ENCODE assay signal across 10 mouse cellular contexts in the genomic region with DNA sequence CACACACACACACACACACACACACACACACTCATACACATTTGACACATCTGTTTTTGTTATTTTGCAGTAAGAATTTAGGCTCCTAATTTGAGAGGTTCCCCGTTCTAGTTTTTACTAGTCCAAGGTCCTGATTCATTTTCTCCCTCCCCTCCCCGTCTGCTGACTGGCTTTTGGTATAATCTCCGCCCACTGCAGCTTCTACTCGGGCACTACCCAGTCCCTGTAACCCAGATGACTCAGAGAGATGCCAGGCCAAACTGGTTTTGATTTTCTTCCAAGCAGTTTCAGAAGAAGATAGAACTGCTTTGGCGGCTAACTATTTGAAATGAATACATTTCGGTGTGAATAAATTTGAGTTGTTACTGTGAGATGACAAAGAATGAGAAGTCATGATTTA.
DNase-seq lines count a peak whose midpoint lies in the region; ATAC-seq and TF ChIP-seq lines count a peak whose summit lies in the region.
"Had no signal": no experiment of that assay in that cellular context is flagged by ENCODE, and none has a peak within 500 bp of the region (broad histone marks: within the 10 kb centered on the region; RNA-seq: fewer than 3 reads in every experiment).

No protein-coding gene starts in this region.

- H3K9ac ChIP-seq in kidney, postnatal 0 days (ENCODE audit: low read depth, low read length), result no peak overlapping the region
- H3K9ac ChIP-seq in kidney, embryonic 15.5 days, result no peak overlapping the region
- H3K9ac ChIP-seq: hindbrain, embryonic 14.5 days; lung, embryonic 14.5 days had no signal

- H3K27ac ChIP-seq in kidney, postnatal 0 days, result peak overlapping the region; percentile 54; the same call in 1 of the 2 replicates
- H3K27ac ChIP-seq in kidney, embryonic 15.5 days, result no peak overlapping the region
- H3K27ac ChIP-seq: hindbrain, embryonic 14.5 days had no signal

- WGBS in kidney, postnatal 0 days, result 52% methylated on average over 6 of the region's 6 CpGs
- WGBS in kidney, embryonic 15.5 days, result 61% methylated on average over 6 of the region's 6 CpGs

- DNase-seq in kidney, postnatal 0 days (ENCODE audit: low spot score), result peak; percentile 27
- peak; percentile 72 for DNase-seq in NIH3T3 (ENCODE audit: low read depth)
- peak; percentile 64 for DNase-seq in cerebellum, adult 11-12 months
- peak; percentile 7 to 21 for DNase-seq in kidney, postnatal 36 days
- no peak for DNase-seq in frontal cortex, postnatal 25 days (ENCODE audit: low spot score in 2 of 2)
- no peak for DNase-seq in c-Kit-positive CD71-positive TER-119-positive erythroid progenitor cells, embryonic 14.5 days (ENCODE audit: low spot score)
- DNase-seq in retina, embryonic 14.5 days (ENCODE audit: low spot score), result no peak
- DNase-seq: lung, embryonic 14.5 days had no signal

- no peak; the same call in 1 of the 2 replicates for ATAC-seq in kidney, postnatal 0 days (replicated peaks; ENCODE audit: low FRiP score, low read depth)
- no peak for ATAC-seq in kidney, embryonic 15.5 days (replicated peaks; ENCODE audit: low FRiP score)

- H3K9me3 ChIP-seq in kidney, postnatal 0 days (replicated peaks; ENCODE audit: low read length), result no peaks in the 10 kb centered on the region
- no peaks in the 10 kb centered on the region for H3K9me3 ChIP-seq in kidney, embryonic 15.5 days (replicated peaks)

- H3K4me1 ChIP-seq in kidney, postnatal 0 days (replicated peaks; ENCODE audit: insufficient read depth, low read length), result no peaks in the 10 kb centered on the region
- H3K4me1 ChIP-seq in kidney, embryonic 15.5 days, result no peaks in the 10 kb centered on the region

- TF ChIP-seq CTCF in kidney, postnatal 0 days (IDR thresholded peaks at IDR 0.05; ENCODE audit: low read depth), result no peak

- no peak overlapping the region for H3K4me3 ChIP-seq in kidney, postnatal 0 days (replicated peaks; ENCODE audit: low read depth, low read length)
- H3K4me3 ChIP-seq in kidney, embryonic 15.5 days (replicated peaks), result no peak overlapping the region

- H3K27me3 ChIP-seq in kidney, postnatal 0 days (ENCODE audit: insufficient read depth, low read length), result no peaks in the 10 kb centered on the region
- H3K27me3 ChIP-seq in kidney, embryonic 15.5 days, result no peaks in the 10 kb centered on the region

- H3K36me3 ChIP-seq in kidney, postnatal 0 days (ENCODE audit: insufficient read depth, low read length), result no peaks in the 10 kb centered on the region
- no peaks in the 10 kb centered on the region for H3K36me3 ChIP-seq in kidney, embryonic 15.5 days

- H3K4me2 ChIP-seq in kidney, postnatal 0 days (ENCODE audit: low read length), result no peak overlapping the region
- H3K4me2 ChIP-seq in kidney, embryonic 15.5 days, result no peak overlapping the region
- H3K4me2 ChIP-seq: hindbrain, embryonic 14.5 days; lung, embryonic 14.5 days had no signal

Comparison
In these comparisons a context has a peak if more than half of its experiments do, and no peak if none do; other contexts are left out.
1. DNase-seq: peak in kidney, postnatal 0 days (single experiment), NIH3T3 (single experiment), cerebellum, adult 11-12 months (single experiment) and kidney, postnatal 36 days (2 of 2); none in frontal cortex, postnatal 25 days (0 of 2), c-Kit-positive CD71-positive TER-119-positive erythroid progenitor cells, embryonic 14.5 days (single experiment) and retina, embryonic 14.5 days (single experiment).